Mouse (Mus musculus): ENCODE data around the gene Stx1a. TPM values are rescaled to one million over a fixed set of nuclear protein-coding genes. Genes with fewer than 3 reads are reported as not detected.
"Not testable (repeated sequence)": the region's sequence is repeated elsewhere in the genome, so short reads cannot be mapped to it uniquely, and the experiment has no call there.

The Stx1a gene
- total RNA-seq, 2 experiments from 2014 or later = 340 to 346 TPM

DNA sequence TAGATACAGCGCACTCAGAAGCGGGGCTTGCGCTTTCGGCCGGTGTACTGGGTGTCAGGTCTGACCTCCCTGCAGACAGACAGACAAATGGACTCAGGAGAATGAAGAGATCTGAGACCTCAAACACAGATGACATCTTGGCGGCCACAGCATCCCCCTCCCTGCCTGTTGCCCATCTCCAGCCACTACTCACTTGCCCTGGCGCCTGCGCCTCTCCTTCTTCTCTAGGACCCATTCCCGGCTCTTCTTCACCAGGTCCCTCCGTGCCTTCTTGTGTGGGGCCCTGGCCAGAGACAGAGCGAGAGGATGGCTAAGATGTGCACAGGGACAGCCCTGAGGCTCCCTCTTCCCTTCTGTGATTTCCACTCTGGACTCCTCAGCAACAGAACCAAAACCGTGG lies 30.1 kb downstream of the Stx1a start:
- no peak for TF ChIP-seq CTCF (IDR thresholded peaks at IDR 0.05)

DNA sequence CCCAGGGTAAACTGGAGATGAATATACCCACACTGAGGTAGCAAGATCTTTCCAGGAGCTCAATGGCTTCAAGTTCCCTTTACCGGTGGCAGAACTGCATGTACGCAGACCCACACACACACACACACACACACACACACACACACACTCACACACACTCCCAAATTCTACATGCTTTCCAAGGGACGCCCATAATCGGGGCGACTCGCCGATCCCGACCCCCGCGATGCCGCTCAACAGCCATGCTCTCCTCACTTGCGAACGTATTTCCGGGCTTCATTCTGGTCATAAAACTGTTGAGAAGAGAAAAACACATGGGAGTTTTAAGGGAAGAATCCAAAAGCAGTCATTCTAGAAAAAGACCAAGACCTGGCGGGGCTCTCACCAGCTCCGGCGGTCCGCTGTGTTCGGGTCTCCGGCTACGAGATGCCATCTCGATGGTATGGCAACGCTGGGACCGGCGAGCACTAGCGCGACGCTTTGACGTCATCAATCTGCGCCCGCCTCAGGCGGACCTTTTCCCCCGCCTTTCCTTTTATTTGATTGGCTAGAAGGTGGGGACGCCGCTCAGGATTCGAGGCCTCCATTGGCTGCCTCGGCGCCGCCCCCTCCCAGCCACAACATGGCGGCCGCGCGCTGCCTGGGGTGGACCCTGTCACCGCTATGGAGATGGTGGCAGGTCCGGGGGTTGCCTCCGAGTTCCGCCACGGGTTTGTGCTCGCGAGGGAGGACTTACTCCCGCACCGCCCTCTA lies 40.5 kb downstream of the Stx1a start, which contains the start of gene Dnajc30:
Gene Dnajc30, plus strand, starts transcription at position 574 of the 753 bp plus-strand sequence.
- no peak for TF ChIP-seq CTCF (IDR thresholded peaks at IDR 0.05)
- intact Hi-C loops (cut with DNase I) = loop anchor here (5.0 kb wide), 1 partner anchor 47 kb away; no protein-coding TSS in a partner anchor
- peak within 1 kb of the TSS; percentile 92 for H3K27ac ChIP-seq
- peak within 1 kb of the TSS; percentile 71 for H3K4me3 ChIP-seq
- DNase-seq (ENCODE audit: extremely low spot score in 1 of 2, low spot score in 2 of 2) = peak; percentile 98

More for the DNA sequence above, 30.1 kb downstream of the Stx1a start:
- DNase-seq (ENCODE audit: extremely low spot score in 1 of 2, low spot score in 2 of 2) = no peak
- H3K27ac ChIP-seq = peak overlapping the region; percentile 24; the same call in 1 of the 2 replicates
- intact Hi-C loops (cut with DNase I) = no loop called here
- no peak overlapping the region for H3K4me3 ChIP-seq

GRCm38 (mm10) chr5:135064382-135064766 lies 41.1 kb downstream of the Stx1a start:
- DNase-seq (ENCODE audit: extremely low spot score in 1 of 2, low spot score in 2 of 2) = no peak
- Histone ChIP-seq H3K27ac (peak overlapping the region; percentile 92), H3K4me3 (peak overlapping the region; percentile 71)
- TF ChIP-seq CTCF (IDR thresholded peaks at IDR 0.05) = no peak
- intact Hi-C loops (cut with DNase I) = loop anchor here (5.0 kb wide), 1 partner anchor 47 kb away; no protein-coding TSS in a partner anchor

GRCm38 (mm10) chr5:135064909-135065446 lies 41.7 kb downstream of the Stx1a start, which contains the start of gene Bud23:
TSS of gene Bud23 (minus strand) at chr5:135064959.
- DNase-seq (ENCODE audit: extremely low spot score in 1 of 2, low spot score in 2 of 2) = not testable (repeated sequence)
- Histone ChIP-seq H3K27ac (peak within 1 kb of the TSS; percentile 92), H3K4me3 (peak within 1 kb of the TSS; percentile 71)
- intact Hi-C loops (cut with DNase I) = loop anchor here (5.0 kb wide), 1 partner anchor 48 kb away; no protein-coding TSS in a partner anchor

- no peak for TF ChIP-seq CTCF (IDR thresholded peaks at IDR 0.05)
- intact Hi-C loops (cut with DNase I) = no loop called here
- no peak overlapping the region for H3K27ac ChIP-seq
- H3K4me3 ChIP-seq = no peak overlapping the region
- DNase-seq (ENCODE audit: extremely low spot score in 1 of 2, low spot score in 2 of 2) = no peak
Observed at GRCm38 (mm10) chr5:135066008-135066407, 42.7 kb downstream of the Stx1a start.

GRCm38 (mm10) chr5:135070448-135070847 lies 47.2 kb downstream of the Stx1a start:
- intact Hi-C loops (cut with DNase I) = no loop called here
- Histone ChIP-seq H3K4me3 (no peak overlapping the region), H3K27ac (no peak overlapping the region)
- DNase-seq (ENCODE audit: extremely low spot score in 1 of 2, low spot score in 2 of 2) = no peak
- no peak for TF ChIP-seq CTCF (IDR thresholded peaks at IDR 0.05)

- no peak for TF ChIP-seq CTCF (IDR thresholded peaks at IDR 0.05)
- DNase-seq (ENCODE audit: extremely low spot score in 1 of 2, low spot score in 2 of 2) = no peak
- intact Hi-C loops (cut with DNase I) = no loop called here
- no peak overlapping the region for H3K27ac ChIP-seq
- no peak overlapping the region for H3K4me3 ChIP-seq
Observed at GRCm38 (mm10) chr5:135072061-135072460, 48.8 kb downstream of the Stx1a start.

DNA sequence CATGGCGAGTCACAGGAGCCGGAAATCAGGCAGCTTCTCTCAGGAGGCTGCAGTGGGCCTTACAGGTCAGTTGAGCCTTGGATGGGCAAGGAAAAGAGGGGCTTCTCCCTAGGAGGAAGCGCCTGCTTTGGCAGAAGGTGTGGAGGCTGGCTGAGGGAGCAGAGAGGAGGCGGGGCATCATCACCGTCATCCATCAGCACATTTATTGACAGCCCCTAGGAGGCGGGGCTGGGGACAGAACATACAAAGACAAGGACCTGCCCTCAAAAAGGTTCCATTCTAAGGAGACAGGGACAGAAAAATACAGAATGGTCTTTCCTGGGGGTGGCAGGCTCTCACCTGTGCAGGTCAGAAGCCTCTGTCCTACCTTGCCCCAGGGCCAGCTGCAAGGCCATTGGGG lies 49.4 kb downstream of the Stx1a start:
- H3K27ac ChIP-seq = no peak overlapping the region
- TF ChIP-seq CTCF (IDR thresholded peaks at IDR 0.05) = no peak
- DNase-seq (ENCODE audit: extremely low spot score in 1 of 2, low spot score in 2 of 2) = no peak
- intact Hi-C loops (cut with DNase I) = no loop called here
- H3K4me3 ChIP-seq = no peak overlapping the region

GRCm38 (mm10) chr5:135073349-135074150 lies 50.3 kb downstream of the Stx1a start:
- intact Hi-C loops (cut with DNase I) = no loop called here
- H3K27ac ChIP-seq = no peak overlapping the region
- no peak for TF ChIP-seq CTCF (IDR thresholded peaks at IDR 0.05)
- H3K4me3 ChIP-seq = no peak overlapping the region
- DNase-seq (ENCODE audit: extremely low spot score in 1 of 2, low spot score in 2 of 2) = no peak

DNA sequence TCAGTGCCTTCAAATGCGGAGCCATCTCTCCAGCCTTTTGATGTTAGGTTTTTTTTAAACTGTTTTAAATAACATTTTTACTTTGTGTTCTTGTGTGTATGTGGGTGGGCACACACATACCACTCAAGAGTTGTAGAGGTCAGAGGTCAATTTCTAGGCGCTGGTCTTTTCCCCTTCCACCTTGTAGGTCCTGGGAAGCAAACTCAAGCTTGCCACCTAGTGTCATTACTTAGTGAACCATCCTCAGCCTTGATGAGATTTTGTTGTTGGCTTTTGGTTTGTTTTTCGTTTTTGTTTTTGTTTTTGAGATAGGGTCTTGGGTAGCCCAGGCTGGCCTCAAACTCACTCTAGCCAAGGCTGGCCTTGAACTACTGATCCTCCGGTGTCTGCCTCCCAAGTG lies 52.4 kb downstream of the Stx1a start:
- intact Hi-C loops (cut with DNase I) = no loop called here
- no peak for DNase-seq (ENCODE audit: extremely low spot score in 1 of 2, low spot score in 2 of 2)
- Histone ChIP-seq H3K27ac (no peak overlapping the region), H3K4me3 (no peak overlapping the region)
- TF ChIP-seq CTCF (IDR thresholded peaks at IDR 0.05) = peak; percentile 33

GRCm38 (mm10) chr5:135076368-135076767 lies 53.1 kb downstream of the Stx1a start:
- intact Hi-C loops (cut with DNase I) = no loop called here
- DNase-seq (ENCODE audit: extremely low spot score in 1 of 2, low spot score in 2 of 2) = no peak
- H3K27ac ChIP-seq = no peak overlapping the region
- no peak for TF ChIP-seq CTCF (IDR thresholded peaks at IDR 0.05)
- H3K4me3 ChIP-seq = no peak overlapping the region; the same call in 1 of the 2 replicates
